Mouse (Mus musculus) embryo, embryonic 10.5 days (tissue): ENCODE measurements at regions not wholly inside any gene's neighbourhood (a gene's known extent, or its start where the extent isn't known, plus 50 kb on each side); places are given as distances from the start of the nearest gene placed in this dataset.

Experiments
- DNase-seq: peaks from one replicate; pipeline ENCODE4 v3.0.0-alpha.2; 2015; ENCODE audit warnings: low spot score

GRCm38 (mm10) chr14:123081016-123081714 lies 97.3 kb upstream of the Tmtc4 start:
- no peak for DNase-seq

- no peak for DNase-seq
Measured at GRCm38 (mm10) chr14:123079733-123080132, 95.9 kb upstream of the Tmtc4 start.

GRCm38 (mm10) chr14:123078804-123079203 lies 95.0 kb upstream of the Tmtc4 start:
- no peak for DNase-seq

DNA sequence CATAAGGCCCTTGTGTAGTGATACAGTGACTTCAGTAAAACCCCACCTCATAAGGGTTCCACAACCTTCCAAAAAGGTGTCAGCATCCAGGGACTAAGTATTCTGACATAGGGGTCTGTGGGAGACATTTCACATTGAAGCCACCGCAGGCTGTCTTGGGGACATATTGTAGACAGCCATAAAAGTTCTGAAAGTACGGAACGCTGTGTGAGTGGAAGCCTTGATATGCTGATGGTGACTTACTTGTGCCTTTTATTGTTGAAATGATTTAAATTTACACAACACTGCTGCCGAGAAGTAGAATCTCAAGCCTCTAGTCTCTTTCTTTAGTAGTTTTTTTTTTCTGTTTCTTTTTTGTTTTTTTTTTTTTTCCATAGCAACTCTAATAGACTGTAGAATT lies 82.5 kb upstream of the Tmtc4 start:
- no peak for DNase-seq

GRCm38 (mm10) chr14:123065566-123065965 lies 81.7 kb upstream of the Tmtc4 start:
- DNase-seq: peak; percentile 24

GRCm38 (mm10) chr14:123065136-123065535 lies 81.3 kb upstream of the Tmtc4 start:
- peak; percentile 12 for DNase-seq

GRCm38 (mm10) chr14:123062908-123063307 lies 79.1 kb upstream of the Tmtc4 start:
- DNase-seq: peak; percentile 25

DNA sequence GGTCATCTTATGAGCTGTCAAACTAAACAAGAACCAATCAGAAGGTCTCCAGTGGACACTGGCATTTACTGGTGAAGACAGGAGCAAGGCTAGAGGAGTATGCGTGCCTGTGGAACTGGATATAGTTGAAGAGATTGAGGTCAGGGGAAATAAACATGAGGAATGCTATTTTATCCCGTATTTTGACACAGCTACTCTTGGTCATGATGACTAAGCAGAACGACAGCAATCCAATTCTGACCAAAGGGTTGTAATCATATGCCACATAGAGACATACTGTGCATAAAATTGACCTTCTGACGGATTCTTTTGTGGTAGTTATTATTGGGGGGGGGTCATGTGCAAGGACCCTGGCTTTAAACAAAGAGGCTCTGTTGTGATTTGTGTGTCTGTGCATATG lies 73.1 kb upstream of the Tmtc4 start:
- DNase-seq: no peak

DNA sequence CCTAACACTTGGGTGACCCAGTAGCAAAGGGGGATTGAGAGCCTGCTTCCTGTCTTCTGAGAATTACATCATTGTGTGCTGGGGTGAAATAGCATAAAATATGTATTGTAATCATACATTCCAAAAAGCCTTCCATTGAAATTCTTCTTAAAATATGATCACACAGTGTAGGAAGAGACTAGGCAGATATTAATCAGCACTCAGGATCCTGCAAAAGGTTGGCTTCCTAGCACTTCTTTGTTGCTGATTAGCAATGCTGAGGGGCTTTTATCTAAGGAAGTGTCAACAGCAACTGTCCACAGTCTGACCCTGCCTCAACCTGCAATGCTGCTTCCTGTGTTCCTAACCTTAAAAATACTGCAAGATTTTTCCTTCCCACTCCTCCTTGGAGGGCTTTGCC lies 64.6 kb upstream of the Tmtc4 start:
- DNase-seq: peak; percentile 3

- DNase-seq: no peak
Measured at GRCm38 (mm10) chr14:123040046-123040445, 56.2 kb upstream of the Tmtc4 start.

GRCm38 (mm10) chr14:123037444-123037843 lies 53.6 kb upstream of the Tmtc4 start:
- DNase-seq: no peak
